Mouse (Mus musculus): ENCODE results near the gene Fam129b. TPM values are rescaled to one million over a fixed set of nuclear protein-coding genes. Genes with fewer than 3 reads are reported as not detected.

Fam129b gene
- total RNA-seq, 2 experiments from 2014 or later = 28.9 to 30.7 TPM

- DNase-seq = no peak
Measured at GRCm38 (mm10) chr2:32965511-32966183, 89.7 kb downstream of the Fam129b start.

- no peak for DNase-seq
Measured at GRCm38 (mm10) chr2:32966184-32966688, 90.3 kb downstream of the Fam129b start.

- peak; percentile 90 for DNase-seq
Measured at GRCm38 (mm10) chr2:32966689-32967631, 91.0 kb downstream of the Fam129b start.

GRCm38 (mm10) chr2:32968024-32968614, 92.2 kb downstream of the Fam129b start:
- peak; percentile 22 for DNase-seq

- no peak for DNase-seq
Measured at GRCm38 (mm10) chr2:32969326-32969725, 93.4 kb downstream of the Fam129b start.

GRCm38 (mm10) chr2:32971235-32971634, 95.3 kb downstream of the Fam129b start:
- no peak for DNase-seq

GRCm38 (mm10) chr2:32974216-32974615, 98.3 kb downstream of the Fam129b start:
- no peak for DNase-seq

Other genes starting within 250 kb of the Fam129b start
- 10 to 100 TPM; 97.9 to 99.9 TPM for gene Eng, start 229.5 kb upstream of the Fam129b start, total RNA-seq (2021)
- 10 to 100 TPM; 27.1 to 37.6 TPM for gene Fpgs, start 172.0 kb upstream of the Fam129b start, total RNA-seq (2021)
- gene Cdk9, start 163.0 kb upstream of the Fam129b start, total RNA-seq (2021) = 10 to 100 TPM; 65.5 to 70.9 TPM
- gene Sh2d3c, start 155.1 kb upstream of the Fam129b start, total RNA-seq (2021) = 10 to 100 TPM; 28.9 to 35.4 TPM
- under 1 TPM in 1 of 2 experiments, not detected in 1; 0.30 TPM for gene 6330409D20Rik, start 135.1 kb upstream of the Fam129b start, total RNA-seq (2021)
- 10 to 100 TPM; 27.7 to 32.6 TPM for gene Tor2a, start 118.9 kb upstream of the Fam129b start, total RNA-seq (2021)
- under 1 TPM in 1 of 2 experiments, not detected in 1; 0.15 TPM for gene Ttc16, start 100.5 kb upstream of the Fam129b start, total RNA-seq (2021)
- 1 to 10 TPM; 4.8 to 5.0 TPM for gene Ptrh1, start 100.3 kb upstream of the Fam129b start, total RNA-seq (2021)
- not detected for gene Cfap157, start 91.7 kb upstream of the Fam129b start, total RNA-seq (2021)
- gene Stxbp1, start 28.9 kb upstream of the Fam129b start, total RNA-seq (2021) = 10 to 100 TPM; 23.7 to 35.7 TPM
- gene Rpl12, start 85.4 kb downstream of the Fam129b start, total RNA-seq (2021) = 100 to 1,000 TPM; 174 to 187 TPM
- 10 to 100 TPM; 14.6 to 23.7 TPM for gene Lrsam1, start 85.5 kb downstream of the Fam129b start, total RNA-seq (2021)
- gene Slc2a8, start 106.0 kb downstream of the Fam129b start, total RNA-seq (2021) = 10 to 100 TPM; 20.1 to 23.0 TPM